Mouse (Mus musculus) kidney, adult 2 months (tissue): ENCODE measurements around the gene Olfr957.

ENCODE experiments used
- CTCF ChIP-seq: fragments of 200-500 bp; conservative IDR thresholded peaks from 2 replicates; pipeline ENCODE4 v1.5.1; 2011; ENCODE audit warnings: low read depth, mild to moderate bottlenecking, control low read depth, low read length, moderate library complexity, mixed read lengths; ENCODE audit not compliant: insufficient read depth, insufficient read length
- POLR2A ChIP-seq: fragments of 200-500 bp; IDR thresholded peaks from one replicate; pipeline ENCODE4 v1.6.1; 2011; ENCODE audit warnings: low read depth, low read length, control low read depth

- TF ChIP-seq CTCF (no peak), POLR2A (no peak)
These were observed 42.7 kb upstream of the Olfr957 start for GRCm38 (mm10) chr9:39558349-39558647.
